Mouse (Mus musculus): ENCODE data around the gene Gm1993. TPM values are rescaled to one million over a fixed set of nuclear protein-coding genes. Genes with fewer than 3 reads are reported as not detected.
"Not testable (repeated sequence)": the region's sequence is repeated elsewhere in the genome, so short reads cannot be mapped to it uniquely, and the experiment has no call there.

The Gm1993 gene
- not detected in 2 replicates for polyA plus RNA-seq (2015; fragmentation: Nextera tagmentation; extraction: Ambion mirVana)

GRCm38 (mm10) chrX:25570352-25570751 is at the start of gene Gm1993:
Gene Gm1993 (minus strand): TSS chrX:25570452.
- H3K4me2 ChIP-seq; H3K36me3 ChIP-seq; H3K4me3 ChIP-seq; H3K27ac ChIP-seq (replicated peaks); H3K4me1 ChIP-seq; ATAC-seq (ENCODE audit: extremely low read depth, insufficient number of reproducible peaks, low FRiP score, low TSS enrichment); H3K9ac ChIP-seq; H3K9me3 ChIP-seq; H3K27me3 ChIP-seq (replicated peaks): not testable (repeated sequence)
- WGBS = 73% methylated on average over 7 of the region's 7 CpGs

Measured in heart, embryonic 13.5 days (tissue).